Mouse (Mus musculus): ENCODE data around the gene Tspyl3. TPM values are rescaled to one million over a fixed set of nuclear protein-coding genes. Genes with fewer than 3 reads are reported as not detected.

Gene Tspyl3
- total RNA-seq, 2 experiments from 2014 or later = 0.77 to 1.2 TPM

Other genes with a start within 250 kb of the Tspyl3 start
- gene Pdrg1, start 210.0 kb downstream of the Tspyl3 start, total RNA-seq (2021) = 100 to 1,000 TPM; 136 to 152 TPM
- gene Xkr7, start 193.6 kb downstream of the Tspyl3 start, total RNA-seq (2021) = not detected
- 10 to 100 TPM; 12.6 to 15.5 TPM for gene Ccm2l, start 159.5 kb downstream of the Tspyl3 start, total RNA-seq (2021)
- gene Hck, start 117.0 kb downstream of the Tspyl3 start, total RNA-seq (2021) = 1 to 10 TPM; 1.3 to 1.9 TPM
- gene Tm9sf4, start 64.1 kb downstream of the Tspyl3 start, total RNA-seq (2021) = 10 to 100 TPM; 36.6 to 44.4 TPM
- 1 to 10 TPM; 3.3 to 4.2 TPM for gene Plagl2, start 16.0 kb upstream of the Tspyl3 start, total RNA-seq (2021)
- gene Pofut1, start 16.1 kb upstream of the Tspyl3 start, total RNA-seq (2021) = 10 to 100 TPM; 13.6 to 13.9 TPM
- gene Kif3b, start 66.0 kb upstream of the Tspyl3 start, total RNA-seq (2021) = 1 to 10 TPM; 7.6 to 8.1 TPM
- gene Asxl1, start 120.4 kb upstream of the Tspyl3 start, total RNA-seq (2021) = 10 to 100 TPM; 17.1 to 17.3 TPM